Mouse (Mus musculus): ENCODE measurements around the gene Carns1. TPM values are rescaled to one million over a fixed set of nuclear protein-coding genes. Genes with fewer than 3 reads are reported as not detected.

Carns1 gene
- polyA plus RNA-seq, 1 experiment from 2014 or later, result 2.8 TPM

DNA sequence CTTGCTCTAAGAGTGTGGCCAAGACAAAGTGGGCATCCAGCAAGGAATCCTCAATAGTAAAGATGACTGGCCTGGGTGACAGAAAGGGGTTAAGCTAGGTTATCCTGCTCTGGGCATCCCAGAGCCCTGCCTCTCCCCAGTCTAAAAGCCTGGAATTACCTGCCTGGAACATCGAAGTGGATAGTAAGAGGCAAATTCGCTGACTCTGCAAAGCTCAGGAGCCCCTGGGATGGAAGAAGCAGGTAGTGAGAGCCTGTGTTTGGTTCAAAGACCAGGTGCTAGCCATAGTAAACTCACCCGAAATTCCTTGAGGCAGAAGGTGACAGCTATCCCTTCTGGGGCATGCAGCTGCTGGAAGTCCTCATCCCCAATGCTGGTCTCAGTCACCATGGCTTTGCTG is 21.9 kb upstream of the Carns1 start:
- no peaks in the 10 kb centered on the region for H3K9me3 ChIP-seq
- peaks cover 55% of the 10 kb centered on the region for H3K36me3 ChIP-seq
- H3K9ac ChIP-seq, result no peak overlapping the region
- no peak for ATAC-seq (ENCODE audit: borderline replicate concordance, extremely low read depth, low FRiP score, low TSS enrichment)
- WGBS, result 52% methylated on average over 3 of the region's 3 CpGs
- peaks cover 41% of the 10 kb centered on the region for H3K4me1 ChIP-seq
- no peak overlapping the region for H3K27ac ChIP-seq
- no peaks in the 10 kb centered on the region for H3K27me3 ChIP-seq
- no peak overlapping the region for H3K4me3 ChIP-seq
- H3K4me2 ChIP-seq, result no peak overlapping the region

DNA sequence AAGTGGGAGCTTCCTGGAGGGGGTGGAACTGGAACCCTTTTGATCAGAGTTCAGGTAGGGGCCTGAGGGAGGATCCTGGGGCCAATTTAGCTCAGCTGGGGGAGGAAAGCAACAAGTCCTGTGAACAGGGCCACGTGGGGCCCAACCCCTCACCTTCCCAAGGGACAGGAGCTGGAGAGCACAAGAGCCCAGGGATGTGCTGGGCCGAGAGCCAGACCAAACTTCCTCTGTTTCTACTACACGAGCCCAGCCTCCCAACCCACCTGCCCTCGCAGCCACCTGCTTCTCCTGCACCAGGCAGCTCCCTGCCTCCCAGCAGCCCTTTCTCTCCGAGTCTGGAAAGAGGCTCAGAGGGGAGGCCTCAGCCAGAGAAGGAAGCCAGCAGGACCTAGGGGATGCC is 21.3 kb upstream of the Carns1 start:
- Histone ChIP-seq H3K4me1 (peaks cover 38% of the 10 kb centered on the region), H3K36me3 (peaks cover 55% of the 10 kb centered on the region)
- ATAC-seq (ENCODE audit: borderline replicate concordance, extremely low read depth, low FRiP score, low TSS enrichment), result no peak

DNA sequence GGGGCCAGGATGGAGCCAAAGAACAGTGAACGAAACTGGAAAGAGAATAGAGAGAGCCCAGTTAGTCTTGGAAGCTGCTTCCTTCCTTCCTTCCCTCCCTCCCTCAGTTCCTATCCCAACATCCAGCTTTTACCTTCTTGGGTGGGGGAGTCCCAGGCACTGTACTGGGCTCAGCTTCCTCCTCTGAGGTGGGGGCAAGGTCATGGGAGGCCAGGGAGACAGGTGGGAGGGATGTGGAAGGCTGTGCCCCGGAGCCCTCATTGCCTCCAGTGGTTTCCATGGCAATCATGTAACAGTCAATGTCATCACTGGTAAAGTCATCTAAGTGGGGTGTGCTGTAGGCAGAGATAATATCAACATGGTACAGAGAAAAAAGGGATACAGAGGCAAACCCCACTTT is 20.8 kb upstream of the Carns1 start:
- peaks cover 55% of the 10 kb centered on the region for H3K36me3 ChIP-seq
- no peak overlapping the region for H3K4me3 ChIP-seq
- no peaks in the 10 kb centered on the region for H3K9me3 ChIP-seq
- H3K4me1 ChIP-seq, result peaks cover 42% of the 10 kb centered on the region
- H3K4me2 ChIP-seq, result no peak overlapping the region
- no peak overlapping the region for H3K9ac ChIP-seq
- H3K27ac ChIP-seq, result no peak overlapping the region
- 42% methylated on average over 2 of the region's 2 CpGs for WGBS
- no peak for ATAC-seq (ENCODE audit: borderline replicate concordance, extremely low read depth, low FRiP score, low TSS enrichment)
- no peaks in the 10 kb centered on the region for H3K27me3 ChIP-seq

More for the DNA sequence above, 21.3 kb upstream of the Carns1 start:
- Histone ChIP-seq H3K4me2 (no peak overlapping the region), H3K9me3 (no peaks in the 10 kb centered on the region), H3K4me3 (no peak overlapping the region), H3K27ac (no peak overlapping the region), H3K27me3 (no peaks in the 10 kb centered on the region), H3K9ac (no peak overlapping the region)
- 25% methylated on average over 5 of the region's 5 CpGs for WGBS

DNA sequence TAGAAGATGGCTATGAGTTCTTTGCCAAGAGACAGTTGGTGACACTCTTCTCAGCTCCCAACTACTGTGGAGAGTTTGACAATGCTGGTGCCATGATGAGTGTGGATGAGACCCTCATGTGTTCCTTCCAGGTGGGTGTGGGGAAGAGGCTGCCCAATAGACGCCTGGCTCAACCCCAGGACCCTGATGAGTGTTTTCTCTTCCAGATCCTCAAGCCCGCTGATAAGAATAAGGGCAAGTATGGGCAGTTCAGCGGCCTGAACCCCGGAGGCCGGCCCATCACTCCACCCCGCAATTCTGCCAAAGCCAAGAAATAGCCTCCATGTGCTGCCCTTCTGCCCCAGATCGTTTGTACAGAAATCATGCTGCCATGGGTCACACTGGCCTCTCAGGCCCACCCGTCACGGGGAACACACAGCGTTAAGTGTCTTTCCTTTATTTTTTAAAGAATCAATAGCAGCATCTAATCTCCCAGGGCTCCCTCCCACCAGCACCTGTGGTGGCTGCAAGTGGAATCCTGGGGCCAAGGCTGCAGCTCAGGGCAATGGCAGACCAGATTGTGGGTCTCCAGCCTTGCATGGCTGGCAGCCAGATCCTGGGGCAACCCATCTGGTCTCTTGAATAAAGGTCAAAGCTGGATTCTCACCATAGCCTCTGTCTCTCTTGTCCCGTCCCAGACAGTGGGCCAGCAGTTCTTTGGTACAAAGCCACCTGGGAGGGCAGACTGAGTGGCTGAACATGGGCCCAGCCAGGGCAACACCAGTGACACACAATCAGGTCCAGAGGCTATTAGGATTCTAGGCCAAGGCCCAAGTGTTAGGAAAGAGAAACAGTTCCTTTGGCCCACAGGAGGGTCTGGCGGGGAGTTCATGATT is 19.7 kb upstream of the Carns1 start:
- peaks cover 32% of the 10 kb centered on the region for H3K4me1 ChIP-seq
- H3K4me2 ChIP-seq, result no peak overlapping the region
- no peak overlapping the region for H3K27ac ChIP-seq
- ATAC-seq (ENCODE audit: borderline replicate concordance, extremely low read depth, low FRiP score, low TSS enrichment), result no peak
- no peak overlapping the region for H3K4me3 ChIP-seq
- no peaks in the 10 kb centered on the region for H3K27me3 ChIP-seq
- 79% methylated on average over 12 of the region's 12 CpGs for WGBS
- H3K9ac ChIP-seq, result no peak overlapping the region
- H3K36me3 ChIP-seq, result peaks cover 53% of the 10 kb centered on the region
- no peaks in the 10 kb centered on the region for H3K9me3 ChIP-seq

DNA sequence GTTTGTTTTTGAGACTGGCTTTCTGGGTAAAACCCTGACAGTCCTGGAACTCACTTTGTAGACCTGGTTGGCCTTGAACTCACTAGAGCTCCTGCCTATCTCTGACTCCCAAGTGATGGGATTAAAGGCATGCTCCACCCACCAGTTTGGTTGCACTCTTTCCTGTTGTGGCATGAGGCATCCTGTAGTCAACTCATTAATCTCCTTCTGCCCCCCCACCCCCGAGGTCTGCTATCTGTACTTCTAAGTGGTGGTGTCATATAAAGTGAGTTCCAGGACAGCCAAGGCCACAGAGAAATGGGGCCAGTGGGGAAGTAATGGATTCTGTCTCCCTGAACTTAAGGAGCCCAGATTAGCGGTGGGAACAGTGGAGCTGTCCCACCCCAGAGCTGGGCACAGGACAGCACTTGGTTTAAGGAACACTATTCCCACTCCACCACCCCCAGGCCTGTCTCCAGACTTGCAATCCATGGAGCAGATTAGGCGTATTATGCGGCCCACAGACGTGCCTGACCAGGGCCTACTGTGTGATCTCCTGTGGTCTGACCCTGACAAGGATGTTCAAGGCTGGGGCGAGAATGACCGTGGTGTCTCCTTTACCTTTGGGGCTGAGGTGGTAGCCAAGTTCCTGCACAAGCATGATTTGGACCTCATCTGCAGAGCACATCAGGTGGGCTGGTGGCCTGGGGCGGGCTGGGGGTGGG is 18.9 kb upstream of the Carns1 start:
- no peaks in the 10 kb centered on the region for H3K9me3 ChIP-seq
- peak overlapping the region; percentile 11; the same call in 1 of the 2 replicates for H3K9ac ChIP-seq
- peaks cover 31% of the 10 kb centered on the region for H3K4me1 ChIP-seq
- no peak for ATAC-seq (ENCODE audit: borderline replicate concordance, extremely low read depth, low FRiP score, low TSS enrichment)
- no peak overlapping the region for H3K27ac ChIP-seq
- peak overlapping the region; percentile 78; the same call in 1 of the 2 replicates for H3K4me2 ChIP-seq
- H3K27me3 ChIP-seq, result no peaks in the 10 kb centered on the region
- WGBS, result 79% methylated on average over 8 of the region's 8 CpGs
- 0 out of 2 replicates have a peak overlapping the region, but pooled peaks have one; percentile 90 for H3K4me3 ChIP-seq
- H3K36me3 ChIP-seq, result peaks cover 46% of the 10 kb centered on the region

DNA sequence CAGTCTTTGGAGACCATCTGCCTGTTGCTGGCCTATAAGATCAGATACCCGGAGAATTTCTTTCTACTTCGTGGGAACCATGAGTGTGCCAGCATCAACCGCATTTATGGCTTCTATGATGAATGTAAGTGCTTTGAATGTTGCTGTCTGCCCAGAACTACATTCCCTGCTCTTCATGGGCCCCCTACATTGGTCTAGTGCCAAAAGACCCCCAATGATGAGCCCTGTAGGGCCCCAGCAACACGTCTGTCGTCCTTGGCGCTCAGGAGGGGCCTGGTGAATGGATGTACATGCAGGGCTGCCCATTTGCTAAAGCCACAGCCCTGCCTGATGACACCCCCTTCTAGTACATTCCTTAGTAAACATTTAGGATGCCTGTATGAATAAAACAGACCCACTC is 17.9 kb upstream of the Carns1 start:
- peak overlapping the region; percentile 78 for H3K4me2 ChIP-seq
- no peak for ATAC-seq (ENCODE audit: borderline replicate concordance, extremely low read depth, low FRiP score, low TSS enrichment)
- H3K9ac ChIP-seq, result peak overlapping the region; percentile 99
- peaks cover 31% of the 10 kb centered on the region for H3K4me1 ChIP-seq
- H3K36me3 ChIP-seq, result peaks cover 45% of the 10 kb centered on the region
- peak overlapping the region; percentile 90 for H3K4me3 ChIP-seq
- no peaks in the 10 kb centered on the region for H3K27me3 ChIP-seq
- H3K9me3 ChIP-seq, result no peaks in the 10 kb centered on the region
- H3K27ac ChIP-seq, result no peak overlapping the region
- 43% methylated on average over 6 of the region's 6 CpGs for WGBS

DNA sequence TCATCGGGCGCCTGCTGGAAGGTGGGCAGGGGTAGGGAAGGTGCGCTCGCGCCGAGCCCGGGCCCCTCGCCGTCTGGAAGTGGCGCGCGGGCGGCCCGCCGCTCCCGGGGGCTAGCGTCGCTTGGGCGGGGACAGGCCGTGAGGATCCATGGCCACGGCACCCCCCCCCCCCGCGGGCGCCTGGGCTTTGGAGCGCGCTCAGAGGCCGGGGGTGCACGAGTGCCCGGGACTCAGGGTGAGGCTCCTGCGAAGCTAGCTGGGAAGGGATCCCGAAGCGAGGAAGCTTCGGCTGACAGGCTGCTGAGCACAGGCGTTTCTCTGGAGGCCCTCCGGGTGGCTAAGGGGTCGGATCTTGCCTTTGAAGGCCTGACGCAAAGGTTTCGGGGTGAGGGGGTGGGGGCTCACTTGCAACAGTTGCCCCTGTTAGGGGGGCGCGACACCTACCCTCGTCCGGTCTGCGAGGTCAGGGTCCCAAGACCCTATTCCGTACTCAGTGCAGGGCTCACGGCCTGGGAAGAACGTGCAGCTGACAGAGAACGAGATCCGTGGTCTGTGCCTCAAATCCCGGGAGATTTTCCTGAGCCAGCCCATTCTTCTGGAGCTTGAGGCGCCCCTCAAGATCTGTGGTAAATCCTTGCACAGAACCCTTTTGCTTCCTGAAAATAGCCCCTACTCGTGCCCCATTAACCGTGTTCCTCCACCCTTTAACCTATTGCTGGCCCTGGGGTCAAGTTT is 17.1 kb upstream of the Carns1 start:
- Histone ChIP-seq H3K27me3 (no peaks in the 10 kb centered on the region), H3K36me3 (peaks cover 44% of the 10 kb centered on the region), H3K27ac (peak overlapping the region; percentile 95), H3K9me3 (no peaks in the 10 kb centered on the region), H3K4me2 (peak overlapping the region; percentile 78), H3K4me1 (peaks cover 31% of the 10 kb centered on the region), H3K9ac (peak overlapping the region; percentile 99), H3K4me3 (peak overlapping the region; percentile 90)
- peak; percentile 48 for ATAC-seq (ENCODE audit: borderline replicate concordance, extremely low read depth, low FRiP score, low TSS enrichment)
- WGBS, result under 1% methylated on average over 52 of the region's 52 CpGs

DNA sequence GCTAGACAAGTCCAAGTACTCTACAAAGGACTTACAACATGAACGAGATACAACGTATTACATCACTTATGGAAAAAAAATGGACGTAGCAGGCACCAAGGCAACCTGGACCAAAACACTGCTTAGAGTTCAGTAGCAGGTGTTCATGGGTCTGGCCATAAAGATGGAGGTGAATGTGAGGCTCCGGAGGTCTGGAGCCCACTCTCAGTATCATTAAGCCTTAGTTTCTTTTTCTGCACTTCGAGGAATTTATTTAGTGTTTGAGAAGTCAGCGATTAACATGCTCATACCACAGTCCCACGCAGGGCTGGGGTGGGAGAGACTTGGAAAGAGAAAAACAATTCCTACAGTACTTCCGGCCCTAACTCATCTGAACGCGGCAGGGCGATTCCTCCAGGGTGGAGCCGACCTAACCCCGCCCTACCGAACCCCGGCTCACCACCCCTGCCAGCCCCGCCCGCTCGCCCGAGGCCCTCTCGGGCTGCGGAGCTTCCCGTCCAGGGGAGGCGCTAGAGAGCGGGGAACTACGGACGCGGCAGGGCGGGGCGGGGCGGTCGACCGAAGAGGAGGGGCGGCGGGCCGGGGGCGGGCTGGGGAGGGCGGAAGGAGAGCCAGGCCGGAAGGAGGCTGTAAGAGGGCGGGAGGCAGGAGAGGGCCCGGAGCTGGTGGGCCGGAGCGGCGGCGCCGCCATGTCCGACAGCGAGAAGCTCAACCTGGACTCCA is 16.4 kb upstream of the Carns1 start, which contains the start of gene Ppp1ca:
TSS of gene Ppp1ca (plus strand) at position 538 of the 723 bp plus-strand sequence.
- Histone ChIP-seq H3K36me3 (peaks cover 37% of the 10 kb centered on the region), H3K4me1 (peaks cover 30% of the 10 kb centered on the region), H3K4me3 (peak within 1 kb of the TSS; percentile 90), H3K27ac (peak within 1 kb of the TSS; percentile 95), H3K9ac (peak within 1 kb of the TSS; percentile 99), H3K4me2 (peak within 1 kb of the TSS; percentile 78), H3K9me3 (no peaks in the 10 kb centered on the region), H3K27me3 (no peaks in the 10 kb centered on the region)
- peak; percentile 94 for ATAC-seq (ENCODE audit: borderline replicate concordance, extremely low read depth, low FRiP score, low TSS enrichment)
- WGBS, result 4% methylated on average over 44 of the region's 47 CpGs

DNA sequence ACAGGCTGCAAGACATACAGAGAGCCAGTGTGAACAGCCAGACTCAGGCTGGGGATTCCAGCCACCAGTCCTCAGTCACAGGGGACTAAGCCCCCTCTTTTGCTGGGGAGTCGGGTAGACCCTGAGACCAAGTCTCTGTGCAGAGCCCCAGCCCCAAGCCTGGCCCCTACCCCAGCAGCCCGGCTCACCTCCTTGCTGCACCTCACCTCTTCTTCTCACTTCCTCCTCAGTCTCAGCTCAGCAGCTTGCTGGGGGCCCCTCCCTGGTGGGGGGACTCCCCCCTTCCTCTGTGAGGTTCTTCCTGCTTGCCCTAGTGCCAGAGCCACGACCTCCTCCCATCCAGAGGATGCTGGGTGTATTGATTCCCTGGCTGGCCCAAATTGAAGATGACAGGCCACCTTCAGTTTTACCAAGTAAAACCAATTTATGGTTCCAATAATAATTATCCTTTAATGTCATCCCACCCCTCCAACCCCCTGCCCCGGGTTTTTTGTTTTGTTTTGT is 15.6 kb upstream of the Carns1 start, which contains the start of gene Tbc1d10c:
TSS of gene Tbc1d10c (minus strand) at position 454 of the 504 bp plus-strand sequence.
- ATAC-seq (ENCODE audit: borderline replicate concordance, extremely low read depth, low FRiP score, low TSS enrichment), result no peak
- Histone ChIP-seq H3K9me3 (no peaks in the 10 kb centered on the region), H3K27me3 (no peaks in the 10 kb centered on the region), H3K9ac (peak within 1 kb of the TSS; percentile 99), H3K4me2 (peak within 1 kb of the TSS; percentile 78), H3K36me3 (peaks cover 29% of the 10 kb centered on the region), H3K4me1 (peaks cover 22% of the 10 kb centered on the region), H3K4me3 (peak within 1 kb of the TSS; percentile 90), H3K27ac (peak within 1 kb of the TSS; percentile 95)
- 41% methylated on average over 4 of the region's 4 CpGs for WGBS

DNA sequence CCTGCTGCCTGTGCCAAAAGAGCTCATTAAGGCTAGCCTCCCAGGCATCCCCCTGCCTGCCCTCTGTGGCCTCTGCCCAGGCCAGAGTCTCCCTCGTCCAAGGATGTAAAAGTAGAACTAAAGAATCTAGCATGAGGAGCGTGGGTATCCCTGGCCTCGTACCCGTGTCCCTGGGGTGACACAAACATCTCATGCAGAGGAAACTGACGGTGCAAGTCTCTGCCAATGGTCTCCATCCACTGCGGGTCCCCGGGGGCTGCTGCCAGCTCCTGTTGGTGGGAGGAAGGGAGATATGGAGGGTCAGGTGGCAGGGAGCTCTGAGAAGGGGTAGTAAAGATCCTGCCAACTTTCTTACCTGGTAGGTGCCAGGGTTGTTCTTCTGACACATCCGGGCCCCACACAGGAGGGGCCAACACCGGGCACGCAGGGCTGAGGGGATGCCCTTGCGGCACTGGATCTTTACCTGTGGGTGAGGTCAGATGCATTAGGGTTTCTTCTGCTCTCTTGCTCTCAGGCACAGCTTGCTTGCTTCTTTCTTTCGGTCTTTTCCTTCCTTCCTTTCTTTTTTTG is 13.9 kb upstream of the Carns1 start:
- 84% methylated on average over 12 of the region's 12 CpGs for WGBS
- Histone ChIP-seq H3K36me3 (peaks cover 11% of the 10 kb centered on the region; the same call in 1 of the 2 replicates), H3K9ac (no peak overlapping the region), H3K9me3 (no peaks in the 10 kb centered on the region), H3K27me3 (no peaks in the 10 kb centered on the region), H3K4me2 (no peak overlapping the region), H3K4me3 (no peak overlapping the region), H3K27ac (no peak overlapping the region), H3K4me1 (peaks cover 23% of the 10 kb centered on the region)
- no peak for ATAC-seq (ENCODE audit: borderline replicate concordance, extremely low read depth, low FRiP score, low TSS enrichment)
